Mouse (Mus musculus) embryo, embryonic 11 days (tissue): ENCODE measurements at regions not wholly inside any gene's neighbourhood (a gene's known extent, or its start where the extent isn't known, plus 50 kb on each side); places are given as distances from the start of the nearest gene placed in this dataset.
"Not testable (repeated sequence)": the region's sequence is repeated elsewhere in the genome, so short reads cannot be mapped to it uniquely, and the experiment has no call there.

Experiments
- DNase-seq: peaks from one replicate; pipeline ENCODE4 v3.0.0-alpha.2; 2015

- peak; percentile 53 for DNase-seq
Observed at GRCm38 (mm10) chr6:74966046-74966445, 1496.6 kb upstream of the 4931417E11Rik start.

DNA sequence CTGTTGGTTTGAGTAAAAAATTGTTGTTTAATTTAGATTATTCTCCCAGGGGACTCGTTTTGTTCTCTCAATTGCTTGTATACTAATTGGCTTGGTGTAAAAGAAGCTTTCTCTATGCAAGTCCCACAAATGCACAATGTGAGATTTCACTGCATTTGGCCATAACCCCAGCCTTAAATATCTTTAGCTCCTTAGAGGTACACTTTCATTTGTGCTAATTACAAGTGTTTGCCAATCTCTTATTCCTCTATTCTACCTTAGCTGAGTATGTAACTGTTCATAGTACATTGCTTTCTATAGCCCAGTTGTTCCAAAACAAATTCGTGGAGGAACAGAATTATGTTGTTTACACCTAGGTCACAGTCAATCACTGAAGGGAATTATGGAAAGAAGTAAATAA is 1459.0 kb upstream of the 4931417E11Rik start:
- DNase-seq = no peak

DNA sequence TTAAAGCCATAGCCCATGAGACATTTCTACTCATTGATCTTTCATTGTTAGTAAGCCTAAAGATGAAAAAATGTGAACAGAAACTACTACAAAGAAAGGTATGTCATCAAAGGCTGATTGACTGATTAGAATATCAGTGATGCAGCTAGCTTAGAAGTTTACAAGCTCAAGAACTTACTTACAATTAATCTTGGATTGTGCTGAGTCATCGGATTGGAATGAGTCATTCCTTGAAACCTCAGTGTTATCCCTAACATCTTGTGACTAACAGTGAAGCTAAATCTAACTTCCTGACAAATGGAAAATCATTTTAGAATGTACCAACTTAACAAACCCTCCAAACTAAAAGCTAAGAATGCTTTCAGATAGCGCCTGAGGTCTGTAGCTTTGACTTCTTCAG is 1434.1 kb upstream of the 4931417E11Rik start:
- no peak for DNase-seq

DNA sequence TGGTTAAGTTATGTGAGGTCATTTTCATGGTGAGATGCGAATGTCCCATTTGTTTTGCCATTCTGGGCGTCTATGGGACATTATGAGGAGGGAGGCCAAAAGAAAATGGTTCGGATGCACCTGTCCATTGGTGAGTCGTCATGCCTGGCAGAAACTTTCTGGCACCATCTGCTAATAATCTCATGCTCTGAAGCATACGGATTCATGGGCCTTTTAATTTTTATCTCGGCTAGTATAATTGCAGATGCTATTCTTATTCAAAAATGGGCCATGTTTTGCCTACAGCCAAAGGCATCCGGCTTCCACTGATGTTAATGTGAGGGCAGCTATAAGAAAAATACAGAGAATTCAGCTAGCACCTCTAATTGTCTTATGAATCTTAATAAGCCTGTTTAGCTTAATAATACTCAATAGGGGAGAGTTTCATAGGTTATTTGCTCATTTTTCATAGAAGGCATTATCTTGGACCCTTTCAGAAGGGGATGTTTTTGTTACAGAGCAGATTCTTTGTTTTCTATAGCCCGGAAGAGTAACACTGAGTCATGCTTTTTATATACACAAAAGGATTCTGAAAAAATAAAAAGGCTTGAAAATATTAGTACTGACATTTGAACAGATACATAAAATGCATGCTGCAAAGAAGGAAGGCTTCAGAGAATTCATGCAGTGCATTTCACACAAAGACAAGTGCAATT is 1401.3 kb upstream of the 4931417E11Rik start:
- no peak for DNase-seq

DNA sequence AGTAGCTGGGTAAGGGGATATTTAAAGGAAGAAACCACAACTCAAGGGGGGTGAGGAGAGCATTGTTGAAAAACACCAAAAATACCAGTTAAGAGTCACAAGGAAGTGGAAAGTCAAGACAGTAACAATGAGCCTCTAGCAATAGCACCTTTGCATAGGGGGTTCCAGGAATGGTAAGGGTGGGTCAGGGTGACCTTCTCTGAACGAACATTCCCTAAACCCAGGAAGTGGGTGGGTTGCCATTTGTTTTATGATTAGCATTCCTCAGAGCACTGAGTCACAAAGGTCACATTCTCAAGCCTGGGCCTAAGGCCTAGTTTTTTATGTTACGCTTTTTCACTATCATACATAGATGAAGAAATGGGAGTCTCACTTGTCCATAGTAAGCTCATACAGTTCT is 1351.2 kb upstream of the 4931417E11Rik start:
- DNase-seq = not testable (repeated sequence)
